Mouse (Mus musculus) cerebellum, adult 9-10 months (tissue): Measurements from ENCODE around the gene Tmem131l.
A peak's percentile ranks its signal among the peaks of the same experiment; 100 is the strongest.

Experiments
- DNase-seq: peaks from one replicate; pipeline ENCODE4 v3.0.0; 2022

Tmem131l gene

GRCm38 (mm10) chr3:84010995-84011663 lies 28.8 kb downstream of the Tmem131l start:
- DNase-seq: no peak

GRCm38 (mm10) chr3:84005989-84006388 lies 34.0 kb downstream of the Tmem131l start:
- no peak for DNase-seq

GRCm38 (mm10) chr3:84004330-84005090 lies 35.5 kb downstream of the Tmem131l start:
- no peak for DNase-seq

GRCm38 (mm10) chr3:84002433-84003090 lies 37.4 kb downstream of the Tmem131l start:
- no peak for DNase-seq

GRCm38 (mm10) chr3:83997563-83997962 lies 42.4 kb downstream of the Tmem131l start:
- no peak for DNase-seq

GRCm38 (mm10) chr3:83997036-83997435 lies 42.9 kb downstream of the Tmem131l start:
- DNase-seq: no peak

- no peak for DNase-seq
Measured at GRCm38 (mm10) chr3:83996086-83996485, 43.9 kb downstream of the Tmem131l start.

GRCm38 (mm10) chr3:83995254-83995830 lies 44.6 kb downstream of the Tmem131l start:
- peak; percentile 31 for DNase-seq

GRCm38 (mm10) chr3:83994217-83994839 lies 45.6 kb downstream of the Tmem131l start:
- DNase-seq: no peak

- peak; percentile 65 for DNase-seq
Measured at GRCm38 (mm10) chr3:83993089-83993516, 46.9 kb downstream of the Tmem131l start.

- no peak for DNase-seq
Measured at GRCm38 (mm10) chr3:83991691-83992524, 48.1 kb downstream of the Tmem131l start.

GRCm38 (mm10) chr3:83988214-83988613 lies 51.8 kb downstream of the Tmem131l start:
- DNase-seq: no peak

GRCm38 (mm10) chr3:83987533-83988112 lies 52.4 kb downstream of the Tmem131l start:
- DNase-seq: no peak

GRCm38 (mm10) chr3:83986740-83987139 lies 53.2 kb downstream of the Tmem131l start:
- no peak for DNase-seq

GRCm38 (mm10) chr3:83985426-83985825 lies 54.5 kb downstream of the Tmem131l start:
- DNase-seq: no peak

- DNase-seq: no peak
Measured at GRCm38 (mm10) chr3:83984379-83984778, 55.6 kb downstream of the Tmem131l start.

GRCm38 (mm10) chr3:83982821-83983220 lies 57.2 kb downstream of the Tmem131l start:
- DNase-seq: no peak

GRCm38 (mm10) chr3:83980231-83980872 lies 59.6 kb downstream of the Tmem131l start:
- no peak for DNase-seq

- DNase-seq: no peak
Measured at GRCm38 (mm10) chr3:83978497-83979410, 61.2 kb downstream of the Tmem131l start.

GRCm38 (mm10) chr3:83977817-83978216 lies 62.2 kb downstream of the Tmem131l start:
- DNase-seq: no peak
